Mouse (Mus musculus) heart, postnatal 0 days (tissue): ENCODE results near the gene Prdm13. TPM values are rescaled to one million over a fixed set of nuclear protein-coding genes. Genes with fewer than 3 reads are reported as not detected.

Experiments
- ATAC-seq: fragments of 200-750 bp; cut with Nextera tagmentation; 2 replicates; pipeline ENCODE4 v1.8.0; 2017; ENCODE audit warnings: low read depth, moderate number of reproducible peaks, moderate library complexity; ENCODE audit not compliant: insufficient read depth
- DNase-seq: peaks from one replicate; pipeline ENCODE4 v3.0.0-alpha.2; 2016; ENCODE audit warnings: low spot score
- H3K27ac ChIP-seq: fragments of 300-500 bp; sonication (generic); 2 replicates; pipeline ENCODE4 v1.5.1; 2014; ENCODE audit warnings: low read depth, mild to moderate bottlenecking
- H3K27me3 ChIP-seq: fragments of 300-500 bp; sonication (generic); 2 replicates; pipeline ENCODE4 v1.6.1; 2014; ENCODE audit warnings: low read length, mixed read lengths; ENCODE audit not compliant: control insufficient read depth, insufficient read depth
- H3K36me3 ChIP-seq: fragments of 300-500 bp; sonication (generic); replicated peaks from 2 replicates; pipeline ENCODE4 v1.6.1; 2014; ENCODE audit warnings: low read length, mixed read lengths; ENCODE audit not compliant: control insufficient read depth, insufficient read depth
- H3K4me1 ChIP-seq: fragments of 300-500 bp; sonication (generic); 2 replicates; pipeline ENCODE4 v1.6.1; 2014; ENCODE audit warnings: antibody characterized with exemption; ENCODE audit not compliant: control insufficient read depth, insufficient read depth
- H3K4me2 ChIP-seq: fragments of 300-500 bp; sonication (generic); 2 replicates; pipeline ENCODE4 v1.6.1; 2014; ENCODE audit warnings: low read depth, mild to moderate bottlenecking, low read length, moderate library complexity
- H3K4me3 ChIP-seq: fragments of 300-500 bp; sonication (generic); 2 replicates; pipeline ENCODE4 v1.5.1; 2014; ENCODE audit warnings: low read depth, low read length
- H3K9ac ChIP-seq: fragments of 300-500 bp; sonication (generic); replicated peaks from 2 replicates; pipeline ENCODE4 v1.6.1; 2014; ENCODE audit warnings: low read depth, low read length, mixed read lengths
- H3K9me3 ChIP-seq: fragments of 300-500 bp; sonication (generic); replicated peaks from 2 replicates; pipeline ENCODE4 v1.6.1; 2016; ENCODE audit warnings: low read length; ENCODE audit not compliant: control insufficient read depth
- CTCF ChIP-seq: IDR thresholded peaks from 2 replicates; pipeline ENCODE4 v1.5.1; 2016; ENCODE audit warnings: antibody characterized with exemption, control low read depth, low read depth
- EP300 ChIP-seq: IDR thresholded peaks from 2 replicates; pipeline ENCODE4 v1.6.1; 2016; ENCODE audit warnings: antibody characterized with exemption, low read depth
- WGBS: fragments of 180-500 bp; shearing (Covaris S2); extraction: QIAGEN DNeasy Blood & Tissue Kit; methylation state at CpG from one replicate; pipeline ENCODE4 v1.1.7; 2014; 5-methylcytosine and 5-hydroxymethylcytosine counted together
- polyA plus RNA-seq: library from polyadenylated mRNA; unstranded; fragments of >200 nt; fragmentation: Nextera tagmentation; extraction: Ambion mirVana; gene quantifications from 2 replicates; pipeline ENCODE4 v1.2.1, GENCODE M21; 2015
- total RNA-seq: library from RNA; depleted of rRNA; stranded (reverse); fragments of >200 nt; gene quantifications from 2 replicates; pipeline ENCODE4 v1.2.3, GENCODE M21; 2014; ENCODE audit warnings: low replicate concordance

Gene Prdm13
- total and polyA plus RNA-seq, 2 experiments from 2014 or later: not detected

DNA sequence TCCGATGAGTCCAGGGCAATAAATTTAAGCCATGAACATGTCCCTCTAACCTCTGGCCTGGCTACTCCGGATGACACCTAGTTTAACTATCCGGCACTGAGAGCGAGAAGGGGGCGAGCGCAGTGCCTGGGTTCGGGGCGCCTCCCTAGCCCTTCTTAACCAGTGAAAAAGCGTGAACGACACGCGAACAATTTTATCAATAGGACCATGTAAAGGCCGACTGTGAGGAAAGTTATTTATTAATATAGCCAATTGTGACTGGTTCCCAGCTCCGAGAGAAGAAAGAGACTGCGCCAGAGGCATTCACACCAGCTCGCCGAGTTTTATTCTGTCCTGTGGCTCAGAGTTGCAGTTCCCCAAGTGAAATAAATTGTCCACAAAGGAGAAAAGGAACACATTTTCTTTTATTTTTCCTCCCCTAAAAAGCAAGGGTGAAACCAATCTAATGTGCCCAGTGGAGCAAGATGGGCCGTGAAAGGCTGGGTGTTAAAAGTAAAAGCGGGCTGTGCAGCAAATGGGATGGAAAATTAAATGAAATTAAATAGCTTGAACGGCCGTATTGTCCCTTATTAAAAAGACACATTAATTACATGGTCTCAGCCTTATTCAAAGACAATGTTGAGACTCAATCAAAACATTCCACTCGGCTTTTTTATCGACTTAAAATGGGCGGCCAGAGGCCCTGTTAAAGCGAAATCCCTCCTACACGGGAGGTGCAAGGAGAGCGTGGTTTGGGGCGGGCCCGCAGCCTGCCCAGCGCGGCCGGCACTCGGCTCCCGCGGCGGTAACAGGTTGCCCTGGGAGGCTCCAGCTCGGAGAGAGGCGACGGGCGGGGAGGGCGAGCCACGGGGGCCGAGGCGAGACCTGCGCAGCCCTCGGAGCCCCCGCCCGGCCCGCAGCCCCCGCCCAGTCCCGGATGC is 2.3 kb upstream of the Prdm13 start:
- H3K4me2 ChIP-seq: peak overlapping the region; percentile 88
- no peaks in the 10 kb centered on the region for H3K36me3 ChIP-seq
- no peak overlapping the region for H3K27ac ChIP-seq
- H3K4me1 ChIP-seq: peaks cover 2% of the 10 kb centered on the region; the same call in 1 of the 2 replicates
- H3K27me3 ChIP-seq: peaks cover 99% of the 10 kb centered on the region
- no peak overlapping the region for H3K9ac ChIP-seq
- TF ChIP-seq EP300 (no peak), CTCF (no peak)
- H3K4me3 ChIP-seq: peak overlapping the region; percentile 56
- DNase-seq (no peak), ATAC-seq (peak; percentile 39)
- H3K9me3 ChIP-seq: no peaks in the 10 kb centered on the region
- 4% methylated on average over 44 of the region's 51 CpGs for WGBS

DNA sequence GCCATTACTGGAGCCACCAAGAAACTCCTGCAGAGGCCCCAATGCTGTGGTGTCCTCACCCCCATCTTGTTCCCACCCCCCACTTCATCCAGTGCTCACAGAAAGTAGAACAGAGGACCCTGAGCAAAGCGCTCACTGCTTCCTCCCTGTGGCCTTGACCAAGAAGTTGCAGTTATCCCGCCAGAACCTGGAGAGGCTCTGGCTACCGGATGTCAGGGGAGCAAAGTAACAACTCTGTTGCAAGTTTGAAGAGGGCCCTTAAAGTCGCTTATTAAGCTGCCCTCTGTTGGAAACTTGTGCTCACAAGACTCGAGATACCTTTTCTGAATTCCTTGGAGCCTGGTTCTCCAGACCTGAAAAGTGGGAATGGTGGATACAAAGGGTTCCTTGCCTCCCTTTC is 1.2 kb upstream of the Prdm13 start:
- peaks cover 2% of the 10 kb centered on the region; the same call in 1 of the 2 replicates for H3K4me1 ChIP-seq
- ATAC-seq: no peak
- WGBS: 2% methylated on average over 5 of the region's 5 CpGs

DNA sequence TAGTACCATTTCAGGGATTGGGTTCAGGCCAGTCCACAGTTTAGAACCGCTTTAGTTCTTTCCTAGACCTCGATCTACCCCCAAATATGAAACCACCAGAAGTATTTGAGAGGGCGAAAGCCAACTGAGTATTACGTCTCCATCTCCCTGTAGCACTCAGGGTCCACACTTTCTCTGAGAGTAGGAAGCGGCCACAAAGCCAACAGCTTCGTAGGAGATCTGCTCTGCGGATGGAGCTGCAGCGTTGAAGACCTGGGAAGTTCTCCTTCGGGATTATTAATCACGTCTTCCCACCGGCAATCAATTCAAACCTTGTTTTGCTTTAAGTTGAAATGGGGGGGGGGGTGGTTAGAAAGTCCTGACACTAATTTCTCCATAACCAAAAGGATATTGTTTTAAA is 653 bp upstream of the Prdm13 start:
- H3K9me3 ChIP-seq: no peaks in the 10 kb centered on the region
- TF ChIP-seq CTCF (no peak), EP300 (no peak)
- no peak overlapping the region for H3K27ac ChIP-seq
- H3K4me2 ChIP-seq: no peak overlapping the region
- peaks cover 100% of the 10 kb centered on the region for H3K27me3 ChIP-seq
- H3K36me3 ChIP-seq: no peaks in the 10 kb centered on the region
- peaks cover 2% of the 10 kb centered on the region; the same call in 1 of the 2 replicates for H3K4me1 ChIP-seq
- no peak overlapping the region for H3K9ac ChIP-seq
- ATAC-seq: no peak
- H3K4me3 ChIP-seq: no peak overlapping the region
- DNase-seq: no peak
- 4% methylated on average over 11 of the region's 11 CpGs for WGBS

More for the DNA sequence above, 1.2 kb upstream of the Prdm13 start:
- Histone ChIP-seq H3K9ac (no peak overlapping the region), H3K27me3 (peaks cover 100% of the 10 kb centered on the region), H3K36me3 (no peaks in the 10 kb centered on the region), H3K27ac (no peak overlapping the region), H3K4me3 (no peak overlapping the region), H3K4me2 (no peak overlapping the region), H3K9me3 (no peaks in the 10 kb centered on the region)
- no peak for DNase-seq
- TF ChIP-seq CTCF (no peak), EP300 (no peak)

DNA sequence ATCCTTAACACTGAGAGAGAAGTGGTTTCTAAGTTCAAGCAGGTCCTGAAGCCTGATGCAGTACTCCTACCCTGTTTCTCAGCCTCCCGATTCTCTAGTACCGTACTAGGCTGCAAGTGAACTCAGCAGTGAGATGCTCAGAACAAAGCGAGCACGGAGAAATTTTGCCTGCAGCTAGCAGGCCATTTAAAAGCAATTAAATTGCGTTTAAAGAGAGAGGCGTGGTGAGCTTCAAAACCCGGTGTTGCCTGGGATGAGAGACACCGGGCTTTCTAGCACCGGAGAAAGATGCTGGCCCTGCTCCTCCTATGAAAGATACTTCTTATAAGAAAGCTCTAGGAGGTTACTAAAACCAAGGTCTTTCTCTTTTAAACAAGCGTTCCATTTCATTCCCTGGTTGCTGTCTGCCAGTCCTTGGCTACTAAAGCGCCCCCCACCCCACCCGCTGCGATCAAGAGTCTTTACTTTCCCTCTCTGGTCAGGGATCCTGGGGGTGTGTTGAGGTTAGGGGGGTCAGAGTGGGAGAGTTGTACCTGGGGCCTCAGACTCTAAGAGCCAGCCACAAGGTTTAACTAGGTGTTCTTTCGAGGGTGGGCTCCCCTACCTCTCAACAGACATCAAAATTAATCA is 1.3 kb downstream of the Prdm13 start:
- no peak overlapping the region for H3K4me3 ChIP-seq
- H3K27me3 ChIP-seq: peaks cover 100% of the 10 kb centered on the region
- H3K9me3 ChIP-seq: no peaks in the 10 kb centered on the region
- ATAC-seq (no peak), DNase-seq (no peak)
- no peak overlapping the region for H3K4me2 ChIP-seq
- peaks cover 3% of the 10 kb centered on the region; the same call in 1 of the 2 replicates for H3K4me1 ChIP-seq
- no peak overlapping the region for H3K27ac ChIP-seq
- no peak overlapping the region for H3K9ac ChIP-seq
- 4% methylated on average over 14 of the region's 14 CpGs for whole genome bisulfite sequencing
- H3K36me3 ChIP-seq: no peaks in the 10 kb centered on the region
- no peak for TF ChIP-seq CTCF
- TF ChIP-seq EP300: no peak

DNA sequence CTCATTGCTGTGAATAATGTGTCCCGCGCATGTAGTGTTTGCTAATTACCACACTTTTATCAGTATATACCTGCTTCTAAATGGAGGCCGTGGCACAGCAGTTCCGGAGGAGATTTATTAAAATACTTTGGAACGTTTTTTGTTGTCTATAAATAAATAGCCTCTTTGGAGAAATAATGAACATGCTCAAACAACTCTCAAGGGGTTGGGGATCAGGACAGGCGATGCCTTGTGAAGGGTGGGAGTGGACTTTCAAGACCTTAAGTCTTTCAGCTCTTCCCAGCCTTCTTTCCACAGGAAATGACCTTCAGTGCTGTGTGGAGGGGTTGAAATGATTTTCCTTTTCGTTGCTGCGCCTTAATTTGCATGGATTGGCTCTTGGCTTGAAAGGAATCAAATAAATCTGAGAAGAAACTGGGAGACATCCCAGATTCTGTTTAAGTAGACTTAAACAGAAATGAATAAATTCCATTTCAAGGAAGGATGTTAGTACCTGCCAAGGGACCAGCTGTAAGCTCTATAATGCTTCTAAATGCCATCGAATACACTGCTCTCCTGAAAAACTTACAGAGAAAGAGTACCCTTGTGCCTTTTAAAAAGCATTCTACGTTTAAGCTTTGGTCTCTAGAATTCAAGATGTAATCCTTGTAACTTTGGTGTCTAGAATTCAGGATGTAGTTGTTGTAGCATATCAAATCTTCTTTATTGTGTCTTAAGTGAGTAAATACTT is 3.2 kb downstream of the Prdm13 start:
- WGBS: 18% methylated on average over 10 of the region's 10 CpGs
- Histone ChIP-seq H3K27ac (no peak overlapping the region), H3K4me2 (no peak overlapping the region)

More for the DNA sequence above, 3.2 kb downstream of the Prdm13 start:
- peaks cover 100% of the 10 kb centered on the region for H3K27me3 ChIP-seq
- H3K4me1 ChIP-seq: 0 out of 2 replicates have a peak, but pooled peaks cover 4% of the 10 kb centered on the region
- ATAC-seq (no peak), DNase-seq (no peak)
- H3K36me3 ChIP-seq: no peaks in the 10 kb centered on the region
- H3K9me3 ChIP-seq: no peaks in the 10 kb centered on the region
- no peak overlapping the region for H3K4me3 ChIP-seq
- no peak overlapping the region for H3K9ac ChIP-seq
- TF ChIP-seq EP300 (no peak), CTCF (no peak)
